Comparison of ENCODE assay signal across 10 mouse cellular contexts in the genomic region with DNA sequence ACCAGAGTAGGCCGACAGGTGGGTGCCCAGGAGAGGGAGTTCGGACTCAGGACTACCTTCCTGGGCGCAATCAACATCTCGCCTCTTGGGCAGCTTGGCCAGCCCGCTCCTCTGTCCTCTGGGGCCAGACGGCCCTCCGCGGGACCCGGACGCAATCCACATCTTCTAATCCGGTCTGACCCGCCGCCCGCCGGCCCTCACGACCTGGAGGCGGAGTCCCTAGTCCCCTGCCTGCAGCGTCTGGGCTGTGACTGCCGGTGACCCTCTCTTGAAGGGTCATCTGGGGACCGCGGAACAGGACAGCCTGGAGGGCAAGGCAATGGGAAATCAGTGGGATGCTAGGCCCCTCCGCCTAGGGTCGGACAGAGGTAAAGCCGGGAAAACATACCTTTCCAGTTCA. TPM values are rescaled to one million over a fixed set of nuclear protein-coding genes. Genes with fewer than 3 reads are reported as not detected.
A peak's percentile ranks its signal among the peaks of the same experiment; 100 is the strongest.
DNase-seq lines count a peak whose midpoint lies in the region; ATAC-seq lines count a peak whose summit lies in the region.
"Had no signal": no experiment of that assay in that cellular context is flagged by ENCODE, and none has a peak within 500 bp of the region (broad histone marks: within the 10 kb centered on the region; RNA-seq: fewer than 3 reads in every experiment).

No protein-coding gene starts in this region.

- H3K9ac ChIP-seq in kidney, embryonic 14.5 days (ENCODE audit: low read depth, low read length) = no peak overlapping the region
- H3K9ac ChIP-seq in heart, embryonic 15.5 days = no peak overlapping the region
- 0 out of 2 replicates have a peak overlapping the region, but pooled peaks have one; percentile 27 for H3K9ac ChIP-seq in limb, embryonic 12.5 days (replicated peaks)
- H3K9ac ChIP-seq in forebrain, embryonic 16.5 days (replicated peaks; ENCODE audit: low read depth, low read length) = no peak overlapping the region

- peak overlapping the region; percentile 9 for H3K4me2 ChIP-seq in kidney, embryonic 14.5 days (replicated peaks; ENCODE audit: low read depth, low read length)
- peak overlapping the region; percentile 81 for H3K4me2 ChIP-seq in heart, embryonic 15.5 days
- H3K4me2 ChIP-seq in limb, embryonic 12.5 days = peak overlapping the region; percentile 88
- no peak overlapping the region for H3K4me2 ChIP-seq in forebrain, embryonic 16.5 days (ENCODE audit: low read length)

- H3K27me3 ChIP-seq in kidney, embryonic 14.5 days (ENCODE audit: control insufficient read depth, insufficient read depth, low read length) = peaks cover 48% of the 10 kb centered on the region
- peaks cover 58% of the 10 kb centered on the region for H3K27me3 ChIP-seq in heart, embryonic 15.5 days
- H3K27me3 ChIP-seq in limb, embryonic 12.5 days = peaks cover 73% of the 10 kb centered on the region
- H3K27me3 ChIP-seq in forebrain, embryonic 16.5 days (replicated peaks; ENCODE audit: control insufficient read depth, insufficient read depth, low read length) = peaks cover 32% of the 10 kb centered on the region
- H3K27me3 ChIP-seq: CH12.LX had no signal

- DNase-seq in kidney, adult 11 months = no peak
- DNase-seq in ovary, adult 18-20 months (ENCODE audit: low spot score) = no peak
- no peak for DNase-seq in cerebellum, adult 9-10 months
- DNase-seq: adrenal gland, postnatal 10 days had no signal

- no peaks in the 10 kb centered on the region for H3K9me3 ChIP-seq in kidney, embryonic 14.5 days (ENCODE audit: control insufficient read depth, low read length)
- H3K9me3 ChIP-seq in heart, embryonic 15.5 days (replicated peaks) = no peaks in the 10 kb centered on the region
- no peaks in the 10 kb centered on the region for H3K9me3 ChIP-seq in limb, embryonic 12.5 days
- no peaks in the 10 kb centered on the region for H3K9me3 ChIP-seq in forebrain, embryonic 16.5 days (ENCODE audit: control insufficient read depth, low read length)

- no peak overlapping the region for H3K27ac ChIP-seq in kidney, embryonic 14.5 days (ENCODE audit: low read depth, low read length)
- peak overlapping the region; percentile 88 for H3K27ac ChIP-seq in brown adipose tissue, adult 24 weeks (replicated peaks; ENCODE audit: low read depth, low read length)
- no peak overlapping the region for H3K27ac ChIP-seq in heart, embryonic 15.5 days
- H3K27ac ChIP-seq in limb, embryonic 12.5 days = no peak overlapping the region
- no peak overlapping the region for H3K27ac ChIP-seq in forebrain, embryonic 16.5 days (ENCODE audit: low read length)

- no peaks in the 10 kb centered on the region for H3K36me3 ChIP-seq in kidney, embryonic 14.5 days (ENCODE audit: control insufficient read depth, insufficient read depth, low read length)
- H3K36me3 ChIP-seq in heart, embryonic 15.5 days = no peaks in the 10 kb centered on the region
- no peaks in the 10 kb centered on the region for H3K36me3 ChIP-seq in limb, embryonic 12.5 days
- no peaks in the 10 kb centered on the region for H3K36me3 ChIP-seq in forebrain, embryonic 16.5 days (ENCODE audit: control insufficient read depth, insufficient read depth)

- WGBS in kidney, embryonic 14.5 days = 3% methylated on average over 24 of the region's 24 CpGs
- 11% methylated on average over 20 of the region's 24 CpGs for WGBS in heart, embryonic 15.5 days
- WGBS in limb, embryonic 12.5 days = 4% methylated on average over 24 of the region's 24 CpGs
- WGBS in forebrain, embryonic 16.5 days = 4% methylated on average over 24 of the region's 24 CpGs

- no peak for ATAC-seq in kidney, embryonic 14.5 days (ENCODE audit: low FRiP score, low TSS enrichment)
- ATAC-seq in heart, embryonic 15.5 days (replicated peaks; ENCODE audit: insufficient number of reproducible peaks, insufficient read depth, low FRiP score, low read depth) = no peak
- ATAC-seq in limb, embryonic 12.5 days (ENCODE audit: insufficient number of reproducible peaks, insufficient read depth, low FRiP score, low TSS enrichment, low read depth) = no peak
- ATAC-seq in forebrain, embryonic 16.5 days = no peak

- peak overlapping the region; percentile 36; the same call in 1 of the 2 replicates for H3K4me3 ChIP-seq in kidney, embryonic 14.5 days (ENCODE audit: low read length)
- H3K4me3 ChIP-seq in brown adipose tissue, adult 24 weeks (ENCODE audit: insufficient read depth, low read depth, low read length) = peak overlapping the region; percentile 58
- H3K4me3 ChIP-seq in heart, embryonic 15.5 days = 0 out of 2 replicates have a peak overlapping the region, but pooled peaks have one; percentile 4
- 0 out of 2 replicates have a peak overlapping the region, but pooled peaks have one; percentile 19 for H3K4me3 ChIP-seq in limb, embryonic 12.5 days (replicated peaks)
- H3K4me3 ChIP-seq in forebrain, embryonic 16.5 days (replicated peaks; ENCODE audit: low read length) = no peak overlapping the region

- H3K4me1 ChIP-seq in kidney, embryonic 14.5 days (ENCODE audit: control insufficient read depth, insufficient read depth, low read length) = no peaks in the 10 kb centered on the region
- peaks cover 21% of the 10 kb centered on the region for H3K4me1 ChIP-seq in brown adipose tissue, adult 24 weeks (ENCODE audit: control insufficient read depth, insufficient read depth, insufficient read length, low read length)
- H3K4me1 ChIP-seq in heart, embryonic 15.5 days (replicated peaks) = peaks cover 17% of the 10 kb centered on the region
- H3K4me1 ChIP-seq in limb, embryonic 12.5 days (replicated peaks) = peaks cover 14% of the 10 kb centered on the region
- peaks cover 11% of the 10 kb centered on the region for H3K4me1 ChIP-seq in forebrain, embryonic 16.5 days (replicated peaks; ENCODE audit: control insufficient read depth, insufficient read depth, low read length)

RNA-seq across cellular contexts. Expression of a gene that starts 1.4 kb away (rescaled TPM):
- polyA plus RNA-seq in kidney, embryonic 14.5 days (2014; fragmentation: Nextera tagmentation; extraction: Ambion mirVana) = 0.30 and 0.44 TPM in 2 replicates
- not detected in 2 replicates for polyA plus RNA-seq in brown adipose tissue, adult 24 weeks (2012; ENCODE audit: insufficient read depth, insufficient read length, missing spikeins)
- 0.09 TPM in 2 replicates for polyA plus RNA-seq in heart, embryonic 15.5 days (2015; fragmentation: Nextera tagmentation; extraction: Ambion mirVana)
- polyA plus RNA-seq in limb, embryonic 12.5 days (2016; fragmentation: Nextera tagmentation; extraction: Ambion mirVana) = 0.26 TPM in 1 of 2 replicates, not detected in the other
- 0.10 and 0.15 TPM in 2 replicates for polyA plus RNA-seq in forebrain, embryonic 16.5 days (2015; fragmentation: Nextera tagmentation; extraction: Ambion mirVana)

RNA-seq across cellular contexts. Expression of a gene that starts 33.3 kb away (rescaled TPM):
- polyA plus RNA-seq in kidney, embryonic 14.5 days (2014; fragmentation: Nextera tagmentation; extraction: Ambion mirVana) = 54.4 and 61.9 TPM in 2 replicates
- polyA plus RNA-seq in brown adipose tissue, adult 24 weeks (2012; ENCODE audit: insufficient read depth, insufficient read length, missing spikeins) = 81.2 and 120 TPM in 2 replicates
- polyA plus RNA-seq in heart, embryonic 15.5 days (2015; fragmentation: Nextera tagmentation; extraction: Ambion mirVana) = 50.6 and 63.6 TPM in 2 replicates
- 60.2 and 72.2 TPM in 2 replicates for polyA plus RNA-seq in limb, embryonic 12.5 days (2016; fragmentation: Nextera tagmentation; extraction: Ambion mirVana)
- 78.2 and 88.4 TPM in 2 replicates for polyA plus RNA-seq in forebrain, embryonic 16.5 days (2015; fragmentation: Nextera tagmentation; extraction: Ambion mirVana)

RNA-seq across cellular contexts. Expression of a gene that starts 35.8 kb away (rescaled TPM):
- 14.9 and 25.5 TPM in 2 replicates for polyA plus RNA-seq in kidney, embryonic 14.5 days (2014; fragmentation: Nextera tagmentation; extraction: Ambion mirVana)
- 22.9 and 31.9 TPM in 2 replicates for polyA plus RNA-seq in brown adipose tissue, adult 24 weeks (2012; ENCODE audit: insufficient read depth, insufficient read length, missing spikeins)
- 21.8 and 25.9 TPM in 2 replicates for polyA plus RNA-seq in heart, embryonic 15.5 days (2015; fragmentation: Nextera tagmentation; extraction: Ambion mirVana)
- 25.3 and 25.8 TPM in 2 replicates for polyA plus RNA-seq in limb, embryonic 12.5 days (2016; fragmentation: Nextera tagmentation; extraction: Ambion mirVana)
- polyA plus RNA-seq in forebrain, embryonic 16.5 days (2015; fragmentation: Nextera tagmentation; extraction: Ambion mirVana) = 17.1 and 18.0 TPM in 2 replicates

RNA-seq across cellular contexts. Expression of a gene that starts 56.5 kb away (rescaled TPM):
- 6.3 and 9.0 TPM in 2 replicates for polyA plus RNA-seq in kidney, embryonic 14.5 days (2014; fragmentation: Nextera tagmentation; extraction: Ambion mirVana)
- 9.1 and 11.6 TPM in 2 replicates for polyA plus RNA-seq in brown adipose tissue, adult 24 weeks (2012; ENCODE audit: insufficient read depth, insufficient read length, missing spikeins)
- 10.4 and 12.9 TPM in 2 replicates for polyA plus RNA-seq in heart, embryonic 15.5 days (2015; fragmentation: Nextera tagmentation; extraction: Ambion mirVana)
- 11.3 and 11.6 TPM in 2 replicates for polyA plus RNA-seq in limb, embryonic 12.5 days (2016; fragmentation: Nextera tagmentation; extraction: Ambion mirVana)
- 25.7 and 28.1 TPM in 2 replicates for polyA plus RNA-seq in forebrain, embryonic 16.5 days (2015; fragmentation: Nextera tagmentation; extraction: Ambion mirVana)
